Comparison of ENCODE assay signal across 23 mouse cellular contexts in genomic region chr5:117060484-117061130, GRCm38 (mm10). TPM values are rescaled to one million over a fixed set of nuclear protein-coding genes. Genes with fewer than 3 reads are reported as not detected.
DNase-seq lines count a peak whose midpoint lies in the region; ATAC-seq lines count a peak whose summit lies in the region.
"Had no signal": no experiment of that assay in that cellular context is flagged by ENCODE, and none has a peak within 500 bp of the region (broad histone marks: within the 10 kb centered on the region; RNA-seq: fewer than 3 reads in every experiment).

No protein-coding gene starts in this region.

- 79% methylated on average over 18 of the region's 18 CpGs for WGBS in midbrain, embryonic 11.5 days
- 77% methylated on average over 18 of the region's 18 CpGs for WGBS in midbrain, embryonic 15.5 days
- WGBS in limb, embryonic 10.5 days, result 85% methylated on average over 18 of the region's 18 CpGs
- WGBS in forebrain, embryonic 12.5 days, result 82% methylated on average over 18 of the region's 18 CpGs

- H3K9ac ChIP-seq in midbrain, embryonic 11.5 days (ENCODE audit: low read length), result no peak overlapping the region
- no peak overlapping the region for H3K9ac ChIP-seq in midbrain, embryonic 15.5 days
- H3K9ac ChIP-seq in forebrain, embryonic 12.5 days, result no peak overlapping the region
- H3K9ac ChIP-seq: embryonic facial prominence, embryonic 12.5 days; forebrain, embryonic 13.5 days; liver, postnatal 0 days; midbrain, embryonic 12.5 days; neural tube, embryonic 12.5 days had no signal

- no peaks in the 10 kb centered on the region for H3K9me3 ChIP-seq in midbrain, embryonic 11.5 days (ENCODE audit: control insufficient read depth, low read length)
- no peaks in the 10 kb centered on the region for H3K9me3 ChIP-seq in midbrain, embryonic 15.5 days
- no peaks in the 10 kb centered on the region for H3K9me3 ChIP-seq in limb, embryonic 10.5 days (replicated peaks)
- H3K9me3 ChIP-seq in forebrain, embryonic 12.5 days, result no peaks in the 10 kb centered on the region
- H3K9me3 ChIP-seq: embryonic facial prominence, embryonic 12.5 days; forebrain, embryonic 13.5 days; midbrain, embryonic 12.5 days; neural tube, embryonic 12.5 days had no signal

- no peaks in the 10 kb centered on the region for H3K36me3 ChIP-seq in midbrain, embryonic 11.5 days (ENCODE audit: control insufficient read depth, insufficient read depth, low read length)
- H3K36me3 ChIP-seq in midbrain, embryonic 15.5 days (replicated peaks), result no peaks in the 10 kb centered on the region
- H3K36me3 ChIP-seq in limb, embryonic 10.5 days, result no peaks in the 10 kb centered on the region
- no peaks in the 10 kb centered on the region for H3K36me3 ChIP-seq in forebrain, embryonic 12.5 days (replicated peaks)
- H3K36me3 ChIP-seq: embryonic facial prominence, embryonic 12.5 days; G1E; midbrain, embryonic 12.5 days; neural tube, embryonic 12.5 days had no signal

- H3K4me2 ChIP-seq in midbrain, embryonic 11.5 days, result no peak overlapping the region
- no peak overlapping the region for H3K4me2 ChIP-seq in midbrain, embryonic 15.5 days
- no peak overlapping the region for H3K4me2 ChIP-seq in forebrain, embryonic 12.5 days
- H3K4me2 ChIP-seq: embryonic facial prominence, embryonic 12.5 days; forebrain, embryonic 13.5 days; midbrain, embryonic 12.5 days; neural tube, embryonic 12.5 days had no signal

- ATAC-seq in midbrain, embryonic 11.5 days (ENCODE audit: low FRiP score), result no peak
- no peak for ATAC-seq in midbrain, embryonic 15.5 days (replicated peaks)
- no peak for ATAC-seq in forebrain, embryonic 12.5 days (ENCODE audit: low FRiP score)
- ATAC-seq in megakaryocyte, adult 5-6 weeks (ENCODE audit: poor library complexity, severe bottlenecking), result no peak
- ATAC-seq: forebrain, embryonic 13.5 days; hindbrain, embryonic 16.5 days; liver, postnatal 0 days had no signal

- H3K27ac ChIP-seq in midbrain, embryonic 11.5 days (ENCODE audit: low read depth, low read length), result no peak overlapping the region
- H3K27ac ChIP-seq in midbrain, embryonic 15.5 days, result no peak overlapping the region
- H3K27ac ChIP-seq in limb, embryonic 10.5 days, result no peak overlapping the region
- no peak overlapping the region for H3K27ac ChIP-seq in forebrain, embryonic 12.5 days
- H3K27ac ChIP-seq: embryonic facial prominence, embryonic 12.5 days; forebrain, embryonic 13.5 days; gastrocnemius, adult 2 months; midbrain, embryonic 12.5 days; neural tube, embryonic 12.5 days had no signal

- H3K4me3 ChIP-seq in midbrain, embryonic 11.5 days (ENCODE audit: low read depth, low read length), result no peak overlapping the region
- H3K4me3 ChIP-seq in midbrain, embryonic 15.5 days, result no peak overlapping the region
- no peak overlapping the region for H3K4me3 ChIP-seq in limb, embryonic 10.5 days
- no peak overlapping the region for H3K4me3 ChIP-seq in forebrain, embryonic 12.5 days (replicated peaks)
- H3K4me3 ChIP-seq: embryonic facial prominence, embryonic 12.5 days; forebrain, embryonic 13.5 days; gastrocnemius, adult 2 months; midbrain, embryonic 12.5 days; neural tube, embryonic 12.5 days had no signal

- H3K27me3 ChIP-seq in midbrain, embryonic 11.5 days (ENCODE audit: control insufficient read depth, insufficient read depth, low read length), result no peaks in the 10 kb centered on the region
- H3K27me3 ChIP-seq in midbrain, embryonic 15.5 days (replicated peaks), result no peaks in the 10 kb centered on the region
- no peaks in the 10 kb centered on the region for H3K27me3 ChIP-seq in limb, embryonic 10.5 days (ENCODE audit: low read depth, poor library complexity, severe bottlenecking)
- no peaks in the 10 kb centered on the region for H3K27me3 ChIP-seq in forebrain, embryonic 12.5 days
- H3K27me3 ChIP-seq: embryonic facial prominence, embryonic 12.5 days; forebrain, embryonic 13.5 days; midbrain, embryonic 12.5 days; neural tube, embryonic 12.5 days had no signal

- peak; percentile 76 for DNase-seq in midbrain, embryonic 11.5 days (ENCODE audit: low spot score, missing footprints)
- DNase-seq in cerebellum, adult 11-12 months, result peak; percentile 90
- DNase-seq in cerebellum, postnatal 10 days, result peak; percentile 81 to 86
- no peak for DNase-seq in limb, embryonic 10.5 days (ENCODE audit: low spot score)
- DNase-seq: adrenal gland, adult 8-10 months; B cell, adult 2 months; gastrocnemius, adult 2 months; heart, postnatal 4 days; kidney, adult 11 months; kidney, postnatal 4 days; liver; liver, postnatal 0 days; lung, postnatal 10 days; thymus, postnatal 25 days had no signal

- H3K4me1 ChIP-seq in midbrain, embryonic 11.5 days (ENCODE audit: control insufficient read depth, insufficient read depth, low read length), result no peaks in the 10 kb centered on the region
- no peaks in the 10 kb centered on the region for H3K4me1 ChIP-seq in midbrain, embryonic 15.5 days
- H3K4me1 ChIP-seq in limb, embryonic 10.5 days, result peaks cover 3% of the 10 kb centered on the region; the same call in 1 of the 2 replicates
- H3K4me1 ChIP-seq in forebrain, embryonic 12.5 days, result no peaks in the 10 kb centered on the region
- H3K4me1 ChIP-seq: embryonic facial prominence, embryonic 12.5 days; forebrain, embryonic 13.5 days; midbrain, embryonic 12.5 days; neural tube, embryonic 12.5 days had no signal

RNA-seq across cellular contexts. Expression of gene Suds3, which starts 55.3 kb away (rescaled TPM):
- 49.0 and 50.3 TPM in 2 replicates for polyA plus RNA-seq in midbrain, embryonic 11.5 days (2014; fragmentation: Nextera tagmentation; extraction: Ambion mirVana)
- 87.3 and 87.4 TPM in 2 replicates for polyA plus RNA-seq in midbrain, embryonic 15.5 days (2015; fragmentation: Nextera tagmentation; extraction: Ambion mirVana)
- polyA plus RNA-seq in limb, embryonic 10.5 days (2016; fragmentation: Nextera tagmentation; extraction: Ambion mirVana), result 76.9 and 80.9 TPM in 2 replicates
- polyA plus RNA-seq in forebrain, embryonic 12.5 days (2016; fragmentation: Nextera tagmentation; extraction: Ambion mirVana), result 113 and 116 TPM in 2 replicates
- 18.0 and 18.8 TPM in 2 replicates for total RNA-seq in megakaryocyte, adult 5-6 weeks (2015)
- total RNA-seq in megakaryocyte, adult 5-6 weeks (2017), result 93.5 and 102 TPM in 2 replicates

RNA-seq across cellular contexts. Expression of gene Taok3, which starts 59.3 kb away (rescaled TPM):
- polyA plus RNA-seq in midbrain, embryonic 11.5 days (2014; fragmentation: Nextera tagmentation; extraction: Ambion mirVana), result 19.3 and 19.7 TPM in 2 replicates
- 58.8 and 59.2 TPM in 2 replicates for polyA plus RNA-seq in midbrain, embryonic 15.5 days (2015; fragmentation: Nextera tagmentation; extraction: Ambion mirVana)
- polyA plus RNA-seq in limb, embryonic 10.5 days (2016; fragmentation: Nextera tagmentation; extraction: Ambion mirVana), result 5.5 and 6.2 TPM in 2 replicates
- 24.3 and 24.8 TPM in 2 replicates for polyA plus RNA-seq in forebrain, embryonic 12.5 days (2016; fragmentation: Nextera tagmentation; extraction: Ambion mirVana)
- total RNA-seq in megakaryocyte, adult 5-6 weeks (2015), result 73.8 and 80.2 TPM in 2 replicates
- 57.5 and 72.8 TPM in 2 replicates for total RNA-seq in megakaryocyte, adult 5-6 weeks (2017)
